Mouse (Mus musculus) layer of hippocampus, adult 2 months (tissue): ENCODE results near the gene Nipa1. TPM values are rescaled to one million over a fixed set of nuclear protein-coding genes. Genes with fewer than 3 reads are reported as not detected.

Experiments
- DNase-seq, 2 experiments: peaks; one replicate each; pipeline ENCODE4 v3.0.0; 2022; ENCODE audit warnings: low spot score in 2 of 2
- H3K27ac ChIP-seq: fragments of 200-600 bp; 2 replicates; pipeline ENCODE4 v1.8.1; 2022
- H3K4me3 ChIP-seq: fragments of 200-600 bp; 2 replicates; pipeline ENCODE4 v1.8.1; 2022; ENCODE audit warnings: mild to moderate bottlenecking
- CTCF ChIP-seq: fragments of 200-600 bp; conservative IDR thresholded peaks from 2 replicates; pipeline ENCODE4 v1.8.1; 2022; ENCODE audit warnings: antibody characterized with exemption, mild to moderate bottlenecking, moderate library complexity
- total RNA-seq, 2 experiments: library from RNA; stranded (reverse); gene quantifications; 2 replicates each; pipeline ENCODE4 v1.2.3; 2021

Gene Nipa1
- total RNA-seq, 2 experiments from 2014 or later: 56.6 to 59.1 TPM

DNA sequence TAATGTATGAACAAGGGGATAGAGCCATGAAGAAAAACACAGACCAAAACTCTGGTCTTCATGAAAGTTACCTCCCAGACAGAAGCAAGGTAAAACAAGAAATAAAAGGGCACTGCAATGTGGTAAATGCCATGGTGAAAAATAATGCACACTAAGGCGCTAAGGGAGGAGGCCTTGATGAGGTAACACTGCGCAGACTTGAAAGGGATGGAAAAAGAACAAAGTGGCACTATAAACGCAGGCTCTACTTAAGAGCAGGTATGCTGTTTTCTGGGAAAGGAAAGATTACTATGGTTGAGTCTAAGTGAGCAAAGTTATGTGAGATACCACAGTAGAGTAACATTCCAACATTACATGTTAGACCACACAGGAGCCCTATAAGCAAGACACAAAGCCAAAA is 60.0 kb downstream of the Nipa1 start:
- H3K4me3 ChIP-seq: no peak overlapping the region
- TF ChIP-seq CTCF: no peak
- no peak overlapping the region for H3K27ac ChIP-seq
- DNase-seq: no peak

DNA sequence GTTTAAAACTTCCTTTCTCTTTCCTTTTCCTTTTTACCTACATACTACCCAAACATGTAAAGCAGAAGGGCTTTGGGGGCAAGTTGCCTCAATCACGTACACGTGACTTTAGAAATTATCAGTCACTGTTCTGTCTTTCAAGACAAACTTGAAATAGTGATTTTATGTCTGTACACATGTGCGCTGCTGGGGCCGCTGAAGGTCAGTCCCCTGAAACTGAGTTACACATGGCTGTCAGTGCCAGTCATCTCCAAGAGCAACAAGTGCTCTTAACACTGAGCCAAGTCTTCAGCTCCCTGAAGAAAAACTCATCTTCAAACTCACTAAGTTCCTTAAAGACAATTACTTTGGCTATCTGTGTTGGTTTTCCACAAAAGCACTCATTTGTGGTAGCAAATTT is 61.8 kb downstream of the Nipa1 start:
- H3K4me3 ChIP-seq: no peak overlapping the region
- no peak for DNase-seq
- TF ChIP-seq CTCF: no peak
- H3K27ac ChIP-seq: no peak overlapping the region

DNA sequence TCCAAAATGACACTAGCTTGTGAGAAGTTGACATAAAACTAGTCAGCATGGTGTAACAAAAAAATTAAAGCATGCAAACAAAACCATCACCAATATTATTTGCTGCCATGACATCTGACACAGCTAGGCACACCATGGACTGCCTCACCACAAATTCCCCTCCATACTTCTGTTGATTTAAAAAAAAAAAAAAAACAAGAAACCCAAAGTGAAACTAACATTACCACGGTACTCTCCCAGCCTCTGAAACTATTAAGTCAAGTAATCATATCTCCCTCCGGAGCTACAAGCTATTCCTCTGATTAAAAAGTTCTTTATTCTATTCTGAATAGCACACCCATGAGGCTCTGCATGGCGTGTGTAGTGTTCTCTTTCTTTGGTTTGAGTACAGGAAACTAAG is 62.6 kb downstream of the Nipa1 start:
- TF ChIP-seq CTCF: no peak
- Histone ChIP-seq H3K27ac (no peak overlapping the region), H3K4me3 (no peak overlapping the region)
- no peak for DNase-seq

DNA sequence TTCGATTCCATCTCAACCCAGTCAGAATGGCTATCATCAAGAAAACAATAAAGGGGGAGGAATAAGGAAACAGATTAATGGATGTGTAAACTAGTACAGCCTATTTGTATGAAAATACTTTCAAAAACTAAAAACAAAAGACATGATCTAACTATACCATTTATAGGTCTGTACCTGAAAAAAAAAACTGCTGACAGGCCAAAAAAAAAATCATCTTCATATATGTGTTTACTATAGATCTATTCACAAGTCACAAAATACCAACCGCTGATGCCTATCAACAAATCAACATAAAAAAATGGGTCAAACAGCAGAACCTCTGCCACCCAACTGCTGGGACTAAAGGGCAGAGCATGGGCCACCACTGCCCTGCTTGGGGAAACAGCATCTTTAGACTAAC is 63.7 kb downstream of the Nipa1 start:
- DNase-seq: no peak
- TF ChIP-seq CTCF: no peak
- Histone ChIP-seq H3K4me3 (no peak overlapping the region), H3K27ac (no peak overlapping the region)

DNA sequence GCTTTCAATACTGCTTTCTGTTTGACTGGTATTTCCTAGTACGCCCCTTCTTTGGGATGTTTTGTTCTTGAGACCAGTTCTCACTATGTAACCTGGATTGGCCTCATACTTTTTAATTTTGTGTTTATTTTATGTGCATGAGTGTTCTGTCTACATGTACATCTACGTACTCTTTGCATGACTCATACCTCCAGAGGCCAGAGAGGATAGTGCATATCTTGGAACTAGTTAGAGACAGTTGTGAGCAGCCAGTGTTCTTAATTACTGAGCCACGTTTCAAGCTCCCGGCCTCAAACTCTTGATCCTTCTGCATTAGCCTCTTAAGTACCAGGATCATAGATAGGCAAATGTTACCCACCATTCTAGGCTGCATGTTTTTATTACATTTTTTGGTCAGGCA is 81.4 kb downstream of the Nipa1 start:
- TF ChIP-seq CTCF: no peak
- Histone ChIP-seq H3K4me3 (no peak overlapping the region), H3K27ac (no peak overlapping the region)
- no peak for DNase-seq

DNA sequence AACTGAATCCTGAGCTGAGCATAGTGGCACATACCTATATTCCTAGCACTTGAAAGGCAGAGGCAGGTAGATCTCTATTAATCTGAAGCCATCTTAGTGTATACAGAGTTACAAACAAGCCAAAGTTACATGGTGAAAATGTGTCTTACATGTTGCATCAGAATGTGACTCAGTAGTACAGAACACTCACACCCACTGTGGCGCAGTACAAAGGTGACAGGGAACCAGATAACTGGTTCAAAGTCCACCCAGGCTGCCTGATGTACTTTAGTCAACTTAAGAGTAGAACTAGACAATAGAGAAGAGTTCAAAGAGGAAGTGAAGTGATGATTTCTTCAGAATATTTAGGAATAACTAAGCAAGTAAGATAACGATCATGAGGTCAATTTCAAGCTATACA is 84.7 kb downstream of the Nipa1 start:
- H3K4me3 ChIP-seq: no peak overlapping the region
- no peak for DNase-seq
- TF ChIP-seq CTCF: no peak
- H3K27ac ChIP-seq: no peak overlapping the region

DNA sequence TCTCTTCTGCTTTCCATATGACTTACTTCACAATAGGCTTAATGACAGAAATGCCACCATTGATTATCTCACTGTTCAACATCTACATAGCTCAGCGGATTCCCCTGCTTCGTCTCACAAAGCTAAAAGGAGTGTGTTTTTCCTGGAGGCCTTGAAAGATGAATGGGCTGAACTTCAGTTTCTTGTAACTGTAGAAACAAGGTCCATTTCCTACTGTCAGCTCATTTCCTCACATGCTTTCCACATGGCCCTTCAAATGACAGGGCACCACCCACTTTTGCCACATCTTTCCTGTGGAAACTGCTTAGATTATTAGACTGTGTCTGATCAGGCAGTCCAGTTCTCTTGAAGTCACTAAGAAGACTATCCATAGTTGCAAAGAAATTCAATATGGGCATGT is 91.1 kb downstream of the Nipa1 start:
- Histone ChIP-seq H3K4me3 (no peak overlapping the region), H3K27ac (no peak overlapping the region)
- no peak for TF ChIP-seq CTCF

More for the DNA sequence above, 91.1 kb downstream of the Nipa1 start:
- DNase-seq: no peak

Other genes with a start within 250 kb of the Nipa1 start
- gene Tubgcp5, start 225.8 kb downstream of the Nipa1 start, total RNA-seq: 10 to 100 TPM; 29.5 to 32.9 TPM
- gene Cyfip1, start 178.2 kb downstream of the Nipa1 start, total RNA-seq: 100 to 1,000 TPM; 117 to 130 TPM
- 10 to 100 TPM; 44.3 to 49.9 TPM for gene Nipa2, start 57.5 kb downstream of the Nipa1 start, total RNA-seq
- gene Herc2, start 30.2 kb upstream of the Nipa1 start, total RNA-seq: 100 to 1,000 TPM; 136 to 146 TPM
- under 1 TPM; 0.39 to 0.64 TPM for gene Oca2, start 219.8 kb upstream of the Nipa1 start, total RNA-seq